Mouse (Mus musculus): ENCODE results near the gene Gm49325. TPM values are rescaled to one million over a fixed set of nuclear protein-coding genes. Genes with fewer than 3 reads are reported as not detected.

The Gm49325 gene
- polyA plus RNA-seq, 1 experiment from 2014 or later: 10.1 TPM

DNA sequence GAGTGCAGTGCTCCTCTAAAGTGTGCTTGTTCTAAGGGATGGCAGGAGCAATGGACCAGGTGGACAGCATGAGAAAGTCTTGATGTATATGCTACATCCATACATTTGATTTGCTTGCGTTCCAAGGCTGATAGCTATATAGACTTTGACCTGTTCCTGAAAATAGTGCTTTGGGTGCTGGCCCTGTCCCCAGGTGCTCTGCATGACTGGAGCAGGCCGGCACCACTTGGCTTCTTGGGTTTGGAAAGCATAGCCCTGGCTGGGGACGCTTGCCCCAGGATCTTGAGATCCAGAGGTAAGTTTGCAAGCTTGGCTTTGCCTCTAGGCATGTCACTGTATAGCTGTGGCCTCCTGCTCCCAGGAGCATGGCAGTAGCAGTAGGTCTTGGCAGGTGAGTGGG, 19.4 kb upstream of the Gm49325 start:
- Histone ChIP-seq H3K4me3 (replicated peaks; ENCODE audit: low read length) (no peak overlapping the region), H3K9me3 (replicated peaks; ENCODE audit: control insufficient read depth, low read length) (no peaks in the 10 kb centered on the region), H3K4me2 (ENCODE audit: low read depth, low read length) (no peak overlapping the region), H3K9ac (ENCODE audit: low read length) (no peak overlapping the region), H3K4me1 (ENCODE audit: control insufficient read depth, insufficient read depth, low read length) (peaks cover 32% of the 10 kb centered on the region), H3K27ac (ENCODE audit: low read length) (no peak overlapping the region), H3K27me3 (ENCODE audit: control insufficient read depth, insufficient read depth, low read length) (no peaks in the 10 kb centered on the region), H3K36me3 (ENCODE audit: control insufficient read depth, insufficient read depth, low read length) (no peaks in the 10 kb centered on the region)
- WGBS: 85% methylated on average over 3 of the region's 3 CpGs
- no peak for ATAC-seq (ENCODE audit: insufficient read depth, low FRiP score)

DNA sequence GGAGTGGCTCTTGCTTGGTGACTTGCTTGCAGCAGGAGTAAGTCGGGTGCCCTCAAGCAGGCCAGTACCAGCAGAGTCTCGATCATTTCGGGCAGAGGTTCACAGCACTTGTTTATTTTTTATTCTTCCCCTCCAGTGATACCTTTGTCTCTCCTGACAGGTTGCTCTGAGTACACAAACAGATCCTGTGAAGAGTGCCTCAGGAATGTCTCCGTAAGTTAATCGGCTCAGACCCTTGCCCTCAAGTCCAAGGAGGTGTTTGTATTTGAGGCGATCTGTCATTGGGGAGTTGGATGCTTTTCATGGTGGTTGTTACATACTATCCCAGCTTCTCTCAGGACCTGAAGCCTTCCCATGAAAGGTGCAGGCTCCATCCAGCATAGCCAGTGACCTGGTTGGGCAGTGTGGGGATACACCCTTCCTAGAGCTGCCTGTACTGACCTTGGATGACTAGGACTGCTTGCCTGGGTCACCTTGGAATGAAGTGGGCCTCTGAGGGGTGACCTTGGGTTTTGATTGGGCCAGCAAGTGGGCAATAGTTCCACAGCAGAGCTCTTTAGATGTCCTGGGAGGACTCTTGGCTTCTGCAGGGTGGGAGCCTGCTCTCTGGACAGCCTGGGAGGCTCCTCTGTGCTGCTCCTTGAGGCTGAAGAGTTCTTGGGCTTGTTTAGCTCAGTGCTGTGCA, 18.8 kb upstream of the Gm49325 start:
- ATAC-seq (ENCODE audit: insufficient read depth, low FRiP score): no peak
- no peak overlapping the region for H3K9ac ChIP-seq (ENCODE audit: low read length)

DNA sequence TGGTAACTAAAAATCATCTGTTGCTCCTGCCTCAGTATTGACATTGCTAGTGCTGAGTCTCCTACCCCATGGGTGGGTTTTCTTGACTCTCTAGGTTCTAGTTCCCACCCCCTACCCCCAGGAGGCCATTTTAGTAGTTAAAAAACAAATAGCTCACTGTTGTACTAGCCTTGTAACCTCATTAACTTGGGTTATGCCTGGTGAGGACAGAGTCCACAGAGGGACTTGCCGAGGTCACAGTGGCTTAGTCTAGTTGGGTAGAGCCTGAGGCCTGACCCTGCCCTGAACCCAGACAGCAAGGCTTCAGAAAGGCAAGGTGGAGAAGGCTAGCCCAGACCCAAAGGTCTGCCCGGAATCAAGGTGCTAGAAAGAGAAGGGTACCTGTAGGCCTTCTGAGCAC, 18.0 kb upstream of the Gm49325 start:
- Histone ChIP-seq H3K4me2 (ENCODE audit: low read depth, low read length) (no peak overlapping the region), H3K4me3 (replicated peaks; ENCODE audit: low read length) (no peak overlapping the region), H3K27me3 (ENCODE audit: control insufficient read depth, insufficient read depth, low read length) (no peaks in the 10 kb centered on the region), H3K36me3 (ENCODE audit: control insufficient read depth, insufficient read depth, low read length) (peaks cover 5% of the 10 kb centered on the region; the same call in 1 of the 2 replicates), H3K27ac (ENCODE audit: low read length) (no peak overlapping the region), H3K4me1 (ENCODE audit: control insufficient read depth, insufficient read depth, low read length) (peaks cover 23% of the 10 kb centered on the region), H3K9me3 (replicated peaks; ENCODE audit: control insufficient read depth, low read length) (no peaks in the 10 kb centered on the region), H3K9ac (ENCODE audit: low read length) (no peak overlapping the region)
- no peak for ATAC-seq (ENCODE audit: insufficient read depth, low FRiP score)
- WGBS: 74% methylated on average over 2 of the region's 2 CpGs

More for the DNA sequence above, 18.8 kb upstream of the Gm49325 start:
- WGBS: 68% methylated on average over 6 of the region's 6 CpGs
- H3K9me3 ChIP-seq (replicated peaks; ENCODE audit: control insufficient read depth, low read length): no peaks in the 10 kb centered on the region
- H3K4me3 ChIP-seq (replicated peaks; ENCODE audit: low read length): no peak overlapping the region
- H3K4me1 ChIP-seq (ENCODE audit: control insufficient read depth, insufficient read depth, low read length): peaks cover 31% of the 10 kb centered on the region
- H3K27ac ChIP-seq (ENCODE audit: low read length): no peak overlapping the region
- no peaks in the 10 kb centered on the region for H3K36me3 ChIP-seq (ENCODE audit: control insufficient read depth, insufficient read depth, low read length)
- no peaks in the 10 kb centered on the region for H3K27me3 ChIP-seq (ENCODE audit: control insufficient read depth, insufficient read depth, low read length)
- H3K4me2 ChIP-seq (ENCODE audit: low read depth, low read length): no peak overlapping the region

DNA sequence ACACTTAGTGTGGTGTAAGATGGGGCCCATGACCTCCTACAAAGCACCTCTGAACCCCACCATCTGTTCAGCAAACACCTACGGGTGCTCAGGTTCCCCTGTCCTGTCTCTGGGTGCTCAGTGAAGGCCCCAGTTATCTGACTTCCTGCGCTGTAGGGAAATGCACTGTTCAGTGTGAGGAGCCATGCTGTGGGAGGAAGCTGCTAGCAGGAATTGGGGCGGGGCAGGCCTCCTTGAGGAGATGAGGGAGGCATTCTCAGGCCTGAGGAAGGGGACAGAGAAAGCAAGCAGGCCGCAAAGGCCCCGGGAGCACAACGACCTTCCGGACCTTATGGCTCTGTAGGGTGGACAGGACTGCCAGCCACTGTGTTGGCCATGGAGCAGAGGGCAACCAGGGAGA, 16.9 kb upstream of the Gm49325 start:
- peaks cover 14% of the 10 kb centered on the region for H3K36me3 ChIP-seq (ENCODE audit: control insufficient read depth, insufficient read depth, low read length)
- no peak overlapping the region for H3K4me2 ChIP-seq (ENCODE audit: low read depth, low read length)
- no peaks in the 10 kb centered on the region for H3K9me3 ChIP-seq (replicated peaks; ENCODE audit: control insufficient read depth, low read length)
- ATAC-seq (ENCODE audit: insufficient read depth, low FRiP score): no peak
- peaks cover 13% of the 10 kb centered on the region for H3K4me1 ChIP-seq (ENCODE audit: control insufficient read depth, insufficient read depth, low read length)
- H3K27ac ChIP-seq (ENCODE audit: low read length): peak overlapping the region; percentile 35; the same call in 1 of the 2 replicates
- 81% methylated on average over 7 of the region's 7 CpGs for WGBS
- H3K9ac ChIP-seq (ENCODE audit: low read length): peak overlapping the region; percentile 12; the same call in 1 of the 2 replicates
- H3K4me3 ChIP-seq (replicated peaks; ENCODE audit: low read length): no peak overlapping the region
- H3K27me3 ChIP-seq (ENCODE audit: control insufficient read depth, insufficient read depth, low read length): no peaks in the 10 kb centered on the region

DNA sequence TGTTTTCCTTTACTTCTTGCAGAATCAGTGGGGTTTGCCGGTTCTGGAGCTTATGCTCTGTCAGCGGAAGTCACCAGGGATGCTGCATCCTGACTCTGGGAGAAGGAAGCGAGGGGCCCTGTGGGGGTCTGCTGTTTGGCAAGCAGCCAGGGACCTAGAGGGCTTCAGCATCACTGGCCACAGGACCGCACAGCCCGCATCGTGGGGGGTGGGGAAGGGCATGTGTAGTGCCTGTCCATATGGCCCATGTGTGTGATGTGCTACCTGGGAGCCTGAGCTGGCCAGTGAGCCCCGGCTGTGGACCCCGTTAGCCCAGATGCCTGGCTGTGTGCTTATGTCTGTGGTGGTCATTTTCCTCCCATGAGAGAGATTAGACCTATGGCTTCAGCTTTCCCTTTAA, 16.2 kb upstream of the Gm49325 start:
- Histone ChIP-seq H3K4me3 (replicated peaks; ENCODE audit: low read length) (no peak overlapping the region), H3K36me3 (ENCODE audit: control insufficient read depth, insufficient read depth, low read length) (peaks cover 20% of the 10 kb centered on the region), H3K27me3 (ENCODE audit: control insufficient read depth, insufficient read depth, low read length) (no peaks in the 10 kb centered on the region), H3K9me3 (replicated peaks; ENCODE audit: control insufficient read depth, low read length) (no peaks in the 10 kb centered on the region), H3K9ac (ENCODE audit: low read length) (no peak overlapping the region; the same call in 1 of the 2 replicates), H3K4me1 (ENCODE audit: control insufficient read depth, insufficient read depth, low read length) (peaks cover 13% of the 10 kb centered on the region), H3K4me2 (ENCODE audit: low read depth, low read length) (no peak overlapping the region), H3K27ac (ENCODE audit: low read length) (no peak overlapping the region)
- ATAC-seq (ENCODE audit: insufficient read depth, low FRiP score): no peak
- WGBS: 62% methylated on average over 8 of the region's 8 CpGs

DNA sequence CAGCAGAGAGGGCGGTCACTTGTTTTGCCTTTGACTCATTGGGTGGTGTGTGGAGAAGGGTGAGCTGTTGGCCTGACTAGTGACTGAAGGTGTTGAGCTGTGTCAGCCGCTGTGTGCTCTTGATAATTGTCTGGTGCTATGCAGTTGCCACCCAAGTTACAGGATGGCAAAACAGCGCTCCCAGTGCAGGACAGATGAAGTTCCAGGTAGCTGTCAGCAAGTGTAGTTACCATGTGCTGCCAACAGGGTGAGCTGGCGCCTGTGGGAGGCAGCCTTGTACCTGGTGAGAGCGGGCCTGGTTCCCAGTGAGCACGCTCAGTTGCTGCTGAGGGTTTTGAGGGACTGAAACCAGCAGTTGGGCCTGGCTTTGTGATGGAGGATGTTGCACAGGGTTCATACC, 15.2 kb upstream of the Gm49325 start:
- no peaks in the 10 kb centered on the region for H3K27me3 ChIP-seq (ENCODE audit: control insufficient read depth, insufficient read depth, low read length)
- WGBS: 46% methylated on average over 6 of the region's 6 CpGs
- no peak overlapping the region for H3K4me2 ChIP-seq (ENCODE audit: low read depth, low read length)
- H3K4me1 ChIP-seq (ENCODE audit: control insufficient read depth, insufficient read depth, low read length): peaks cover 13% of the 10 kb centered on the region
- H3K9me3 ChIP-seq (replicated peaks; ENCODE audit: control insufficient read depth, low read length): no peaks in the 10 kb centered on the region
- H3K36me3 ChIP-seq (ENCODE audit: control insufficient read depth, insufficient read depth, low read length): peaks cover 27% of the 10 kb centered on the region
- no peak overlapping the region for H3K27ac ChIP-seq (ENCODE audit: low read length)
- no peak overlapping the region for H3K4me3 ChIP-seq (replicated peaks; ENCODE audit: low read length)
- no peak overlapping the region for H3K9ac ChIP-seq (ENCODE audit: low read length)
- ATAC-seq (ENCODE audit: insufficient read depth, low FRiP score): peak; percentile 68; the same call in 1 of the 2 replicates

DNA sequence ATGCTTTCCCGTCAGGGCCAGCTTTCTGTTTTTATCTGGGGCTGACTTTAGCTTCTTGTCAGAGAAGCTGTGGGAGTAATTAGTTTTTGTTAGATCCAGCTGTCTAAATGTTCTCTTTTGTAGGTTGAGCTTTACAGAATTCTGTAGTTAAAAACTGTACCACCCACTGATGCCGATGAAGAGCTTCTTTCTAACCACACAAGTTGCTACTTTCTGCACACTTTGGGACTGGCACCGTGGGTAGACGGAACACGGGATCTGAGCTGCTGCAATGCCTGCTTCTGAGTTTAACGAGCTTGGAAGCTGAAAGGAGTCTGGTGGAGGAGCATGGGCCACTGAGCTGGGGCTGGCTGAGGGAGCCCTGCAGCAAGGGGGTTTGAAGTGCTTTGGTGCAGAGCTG, 14.5 kb upstream of the Gm49325 start:
- no peak overlapping the region for H3K9ac ChIP-seq (ENCODE audit: low read length)
- peaks cover 8% of the 10 kb centered on the region for H3K4me1 ChIP-seq (ENCODE audit: control insufficient read depth, insufficient read depth, low read length)
- H3K27ac ChIP-seq (ENCODE audit: low read length): no peak overlapping the region
- H3K36me3 ChIP-seq (ENCODE audit: control insufficient read depth, insufficient read depth, low read length): peaks cover 27% of the 10 kb centered on the region
- H3K27me3 ChIP-seq (ENCODE audit: control insufficient read depth, insufficient read depth, low read length): no peaks in the 10 kb centered on the region
- 67% methylated on average over 6 of the region's 6 CpGs for WGBS
- H3K4me3 ChIP-seq (replicated peaks; ENCODE audit: low read length): no peak overlapping the region
- no peak overlapping the region for H3K4me2 ChIP-seq (ENCODE audit: low read depth, low read length)
- no peaks in the 10 kb centered on the region for H3K9me3 ChIP-seq (replicated peaks; ENCODE audit: control insufficient read depth, low read length)
- no peak for ATAC-seq (ENCODE audit: insufficient read depth, low FRiP score)

DNA sequence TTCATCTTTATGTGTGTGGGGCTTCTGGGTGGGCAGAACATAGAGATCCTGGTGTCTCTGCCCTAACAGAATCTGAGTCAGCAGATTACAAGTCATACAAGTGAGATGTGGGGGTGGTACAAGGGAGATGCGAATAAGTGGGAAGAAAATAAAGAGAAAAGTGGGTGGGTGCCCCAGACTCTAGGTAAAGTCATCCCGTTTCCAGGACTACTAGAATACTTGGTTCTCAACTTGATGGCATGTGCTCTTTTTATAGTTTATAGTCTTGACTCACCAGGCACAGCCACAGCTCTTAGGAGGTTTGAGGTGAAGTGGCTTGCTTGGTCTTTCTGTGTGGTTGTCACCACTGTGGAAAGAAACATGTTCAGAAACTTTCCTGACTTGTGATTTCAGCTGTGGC, 9.9 kb upstream of the Gm49325 start:
- no peak for ATAC-seq (ENCODE audit: insufficient read depth, low FRiP score)
- no peaks in the 10 kb centered on the region for H3K9me3 ChIP-seq (replicated peaks; ENCODE audit: control insufficient read depth, low read length)
- no peak overlapping the region for H3K27ac ChIP-seq (ENCODE audit: low read length)
- H3K27me3 ChIP-seq (ENCODE audit: control insufficient read depth, insufficient read depth, low read length): no peaks in the 10 kb centered on the region
- H3K4me3 ChIP-seq (replicated peaks; ENCODE audit: low read length): no peak overlapping the region
- H3K36me3 ChIP-seq (ENCODE audit: control insufficient read depth, insufficient read depth, low read length): peaks cover 43% of the 10 kb centered on the region
- H3K4me1 ChIP-seq (ENCODE audit: control insufficient read depth, insufficient read depth, low read length): no peaks in the 10 kb centered on the region
- no peak overlapping the region for H3K4me2 ChIP-seq (ENCODE audit: low read depth, low read length)
- H3K9ac ChIP-seq (ENCODE audit: low read length): no peak overlapping the region
- 90% methylated on average over 2 of the region's 2 CpGs for WGBS

DNA sequence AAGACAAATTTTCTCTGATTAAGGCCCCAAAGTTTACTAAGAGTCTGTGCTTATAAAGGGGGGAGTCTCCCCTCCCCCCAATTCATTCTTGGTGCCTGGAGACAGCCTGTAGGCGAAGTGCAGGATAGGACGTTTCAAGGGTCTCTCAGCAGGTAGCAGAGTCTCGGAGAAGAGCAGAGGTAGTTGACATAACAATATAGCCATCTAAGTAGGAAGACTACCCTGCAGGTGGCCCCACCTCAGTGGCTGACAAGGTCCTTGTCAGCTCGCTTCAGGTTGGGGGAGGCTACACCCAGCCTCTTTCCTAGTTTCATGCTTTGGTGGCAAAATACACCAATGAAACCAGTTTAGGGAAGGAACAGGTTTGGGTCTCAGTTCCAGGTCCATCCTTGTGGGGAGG, 3.0 kb upstream of the Gm49325 start:
- ATAC-seq (ENCODE audit: insufficient read depth, low FRiP score): no peak
- Histone ChIP-seq H3K9ac (ENCODE audit: low read length) (no peak overlapping the region), H3K27ac (ENCODE audit: low read length) (no peak overlapping the region), H3K9me3 (replicated peaks; ENCODE audit: control insufficient read depth, low read length) (no peaks in the 10 kb centered on the region), H3K4me3 (replicated peaks; ENCODE audit: low read length) (no peak overlapping the region), H3K36me3 (ENCODE audit: control insufficient read depth, insufficient read depth, low read length) (peaks cover 11% of the 10 kb centered on the region; the same call in 1 of the 2 replicates), H3K4me1 (ENCODE audit: control insufficient read depth, insufficient read depth, low read length) (peaks cover 11% of the 10 kb centered on the region; the same call in 1 of the 2 replicates), H3K4me2 (ENCODE audit: low read depth, low read length) (no peak overlapping the region), H3K27me3 (ENCODE audit: control insufficient read depth, insufficient read depth, low read length) (no peaks in the 10 kb centered on the region)
- 56% methylated on average over 4 of the region's 4 CpGs for WGBS

Measured in stomach, embryonic 16.5 days (tissue).